Mouse (Mus musculus): ENCODE measurements around the gene Cebpb.

The Cebpb gene

DNA sequence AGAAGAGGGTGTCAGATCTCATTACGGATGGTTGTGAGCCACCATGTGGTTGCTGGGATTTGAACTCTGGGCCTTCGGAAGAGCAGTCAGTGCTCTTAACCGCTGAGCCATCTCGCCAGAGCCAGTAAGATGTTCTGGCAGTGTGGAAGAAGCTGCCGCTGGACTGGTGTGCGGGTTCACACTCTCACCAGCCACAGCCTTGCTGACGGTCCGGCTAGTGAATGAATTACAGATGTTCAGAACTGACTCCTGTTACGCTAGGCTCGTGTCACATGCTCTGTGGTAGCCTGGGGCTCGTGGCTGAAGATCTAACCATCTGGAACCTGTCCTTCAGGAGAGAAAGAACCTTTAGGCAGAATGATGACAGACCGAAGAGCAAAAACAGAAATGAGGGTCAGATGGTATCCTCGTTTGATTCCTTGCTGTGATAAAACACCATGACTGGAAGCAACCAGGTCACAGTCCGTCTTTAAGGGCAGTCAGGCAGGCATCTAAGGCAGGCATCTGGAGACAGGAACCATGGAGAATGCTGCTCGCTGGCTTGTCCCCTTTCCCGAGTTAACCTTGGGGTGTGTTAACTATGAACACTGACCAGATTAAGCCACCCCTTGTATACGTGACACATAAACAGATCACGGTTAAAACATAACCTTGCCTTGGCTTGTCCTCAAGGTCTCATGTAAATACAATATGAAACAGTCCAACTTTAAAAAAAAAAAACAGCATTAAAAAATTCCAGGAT is 22.6 kb upstream of the Cebpb start:
- peak; percentile 45 for DNase-seq

- DNase-seq = no peak
These were observed 20.3 kb upstream of the Cebpb start for GRCm38 (mm10) chr2:167668426-167668825.

GRCm38 (mm10) chr2:167669398-167669797 is 19.3 kb upstream of the Cebpb start:
- no peak for DNase-seq

DNA sequence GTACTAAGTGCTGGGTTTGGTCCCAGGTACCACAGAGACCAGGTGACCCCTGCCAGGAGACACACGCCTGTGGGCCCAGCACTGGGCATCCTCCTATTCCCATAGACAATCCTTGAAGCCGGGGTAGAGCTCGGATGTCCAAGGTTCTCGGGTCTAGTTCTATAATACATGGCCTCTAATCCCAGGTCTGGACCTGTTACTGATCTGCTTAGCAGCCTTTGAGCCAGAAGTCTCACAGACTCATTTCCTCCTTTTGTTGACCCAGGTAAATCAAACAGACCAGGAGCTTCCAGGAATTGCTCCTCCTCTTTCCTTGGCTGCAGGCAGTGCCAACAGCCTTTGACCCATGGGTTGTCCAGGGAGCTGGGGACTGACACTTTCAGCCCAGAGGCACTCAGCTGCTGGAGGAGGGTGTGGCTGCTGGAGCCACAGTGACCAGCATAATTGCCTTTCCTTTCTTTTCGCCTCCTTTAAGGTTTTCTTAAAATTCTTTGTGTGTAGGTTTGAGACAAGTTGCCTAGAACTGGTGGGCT is 17.5 kb upstream of the Cebpb start:
- peak; percentile 50 for DNase-seq

DNA sequence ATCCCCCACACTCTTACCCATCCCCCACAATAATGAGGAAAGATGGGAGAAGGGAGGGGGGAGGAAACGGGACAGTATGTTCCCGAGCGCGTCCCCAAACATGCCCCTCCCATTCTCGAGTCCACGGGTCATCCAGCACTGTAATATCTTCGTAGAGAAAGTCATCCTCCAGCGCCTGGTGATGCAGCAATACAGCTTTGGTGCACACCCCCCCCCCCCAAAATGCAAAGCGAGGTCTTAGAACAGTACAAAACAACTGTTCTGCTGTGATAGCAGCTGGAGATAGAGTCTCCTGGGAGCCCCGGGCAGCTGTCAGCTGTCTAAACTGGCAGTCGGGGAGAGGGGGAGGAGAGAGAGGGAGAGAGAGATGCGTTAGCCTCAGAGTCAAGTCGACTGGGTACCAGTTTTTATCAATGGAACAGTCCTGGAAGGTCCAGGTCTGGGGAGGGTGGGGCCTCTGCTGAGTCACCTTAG is 16.5 kb upstream of the Cebpb start:
- DNase-seq = peak; percentile 72

DNA sequence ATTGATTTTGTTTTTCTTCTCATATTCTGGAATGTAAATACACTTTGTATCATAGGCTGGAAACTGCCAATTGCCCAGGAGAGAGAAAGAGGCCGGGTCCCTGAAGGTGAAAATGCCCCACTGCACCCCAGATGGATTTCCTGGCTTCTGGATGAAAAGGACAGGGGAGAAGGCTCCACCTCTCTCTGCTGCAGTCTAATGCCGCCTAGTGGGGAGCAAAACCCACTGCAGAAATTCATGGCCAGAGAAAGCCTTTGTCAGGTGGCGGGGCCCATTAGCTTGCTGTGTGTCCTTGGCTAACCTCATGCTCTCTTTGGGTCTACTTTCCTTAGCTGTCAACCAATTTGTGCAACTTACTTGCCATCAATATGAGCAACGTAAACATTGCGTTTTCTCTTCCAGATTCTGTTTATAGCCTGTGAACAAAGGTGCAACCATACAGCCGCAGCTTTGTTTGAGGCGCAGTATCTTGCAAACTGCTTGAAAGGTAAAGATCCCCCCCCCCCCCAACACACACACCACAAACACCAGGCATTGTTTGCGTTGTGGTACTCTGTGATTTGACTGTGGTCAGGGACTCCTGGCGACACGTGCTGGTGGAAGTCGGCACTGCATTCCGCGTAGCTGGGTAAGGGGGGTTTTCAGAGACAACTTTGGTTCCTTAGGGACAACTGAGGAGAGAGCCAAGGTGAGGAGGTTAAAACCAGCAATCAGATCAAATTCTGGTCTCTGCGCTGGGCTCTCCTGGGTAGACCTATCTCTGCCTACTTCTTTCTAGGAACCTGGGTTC is 13.4 kb upstream of the Cebpb start:
- DNase-seq = peak; percentile 62

- DNase-seq = no peak
These were observed 10.1 kb upstream of the Cebpb start for GRCm38 (mm10) chr2:167678600-167678999.

- peak; percentile 88 for DNase-seq
These were observed 8.7 kb upstream of the Cebpb start for GRCm38 (mm10) chr2:167679902-167680430.

- DNase-seq = peak; percentile 80
These were observed 8.1 kb upstream of the Cebpb start for GRCm38 (mm10) chr2:167680657-167681056.

- DNase-seq = no peak
These were observed 5.0 kb upstream of the Cebpb start for GRCm38 (mm10) chr2:167683721-167684120.

DNA sequence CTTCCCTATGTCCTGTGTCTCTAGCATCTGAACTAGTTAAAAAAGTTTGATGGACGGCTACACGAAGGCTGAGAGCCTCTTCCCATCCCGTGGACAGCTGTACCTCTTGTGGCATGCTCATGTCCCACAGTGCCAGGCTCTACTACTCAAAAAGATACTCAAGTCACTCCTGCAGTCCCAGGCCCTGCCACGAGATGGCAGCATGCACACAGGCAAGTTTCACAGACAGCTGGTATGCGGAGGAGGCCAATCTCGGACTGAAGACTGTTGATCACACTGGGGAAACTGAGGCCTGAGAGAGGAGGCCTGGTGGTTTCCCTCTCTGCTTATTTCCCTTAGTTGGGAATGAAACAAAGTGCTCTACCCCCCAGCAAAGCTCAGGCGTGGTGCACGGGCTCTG is 3.6 kb upstream of the Cebpb start:
- peak; percentile 97 for DNase-seq

DNA sequence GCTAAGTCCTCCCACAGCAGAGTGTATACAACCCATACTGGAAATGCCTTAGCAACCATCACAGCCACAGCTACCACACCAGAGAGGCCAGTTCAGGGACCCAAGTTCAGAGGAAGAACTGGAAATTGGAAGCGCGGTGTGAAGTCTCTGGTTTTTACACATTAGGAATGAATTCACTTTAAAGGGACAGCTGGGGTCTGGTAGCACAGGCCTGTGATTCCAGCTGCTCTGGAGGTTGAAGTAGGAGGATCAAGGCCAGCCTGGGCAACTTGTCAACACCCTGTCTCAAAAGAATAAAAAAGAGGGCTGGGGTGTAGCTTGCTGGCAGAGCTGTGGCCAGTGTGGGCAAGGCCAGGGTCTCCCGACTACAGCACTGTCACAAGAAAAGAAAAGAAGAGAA is 2.9 kb upstream of the Cebpb start:
- DNase-seq = no peak

GRCm38 (mm10) chr2:167686382-167687249 is 2.1 kb upstream of the Cebpb start:
- no peak for DNase-seq

GRCm38 (mm10) chr2:167687250-167687586 is 1.5 kb upstream of the Cebpb start:
- DNase-seq = no peak

DNA sequence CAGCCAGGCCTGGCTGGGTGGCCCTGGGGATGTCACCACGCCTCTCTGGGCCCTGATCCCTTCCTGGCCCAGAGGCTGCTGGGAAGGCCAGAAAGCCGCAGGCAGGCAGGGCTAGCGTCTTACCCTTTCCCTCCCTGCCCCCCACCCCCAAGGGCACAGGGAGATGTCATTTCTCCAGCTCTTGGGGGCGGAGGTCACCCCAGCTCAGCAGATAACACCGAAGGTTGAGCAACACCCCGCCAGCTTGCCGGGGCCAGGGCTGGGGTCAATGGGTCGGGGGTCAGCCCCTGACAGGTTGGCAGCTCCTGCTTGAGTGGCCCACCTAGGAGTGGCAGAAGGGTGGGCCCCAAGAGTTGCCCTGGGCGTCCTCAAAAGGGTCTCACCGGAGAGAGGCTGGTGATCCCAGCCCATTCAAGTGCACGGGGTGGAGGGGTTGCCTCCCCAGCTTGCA is 1.0 kb upstream of the Cebpb start:
- DNase-seq = peak; percentile 58

GRCm38 (mm10) chr2:167688126-167688497 is 603 bp upstream of the Cebpb start:
- no peak for DNase-seq

DNA sequence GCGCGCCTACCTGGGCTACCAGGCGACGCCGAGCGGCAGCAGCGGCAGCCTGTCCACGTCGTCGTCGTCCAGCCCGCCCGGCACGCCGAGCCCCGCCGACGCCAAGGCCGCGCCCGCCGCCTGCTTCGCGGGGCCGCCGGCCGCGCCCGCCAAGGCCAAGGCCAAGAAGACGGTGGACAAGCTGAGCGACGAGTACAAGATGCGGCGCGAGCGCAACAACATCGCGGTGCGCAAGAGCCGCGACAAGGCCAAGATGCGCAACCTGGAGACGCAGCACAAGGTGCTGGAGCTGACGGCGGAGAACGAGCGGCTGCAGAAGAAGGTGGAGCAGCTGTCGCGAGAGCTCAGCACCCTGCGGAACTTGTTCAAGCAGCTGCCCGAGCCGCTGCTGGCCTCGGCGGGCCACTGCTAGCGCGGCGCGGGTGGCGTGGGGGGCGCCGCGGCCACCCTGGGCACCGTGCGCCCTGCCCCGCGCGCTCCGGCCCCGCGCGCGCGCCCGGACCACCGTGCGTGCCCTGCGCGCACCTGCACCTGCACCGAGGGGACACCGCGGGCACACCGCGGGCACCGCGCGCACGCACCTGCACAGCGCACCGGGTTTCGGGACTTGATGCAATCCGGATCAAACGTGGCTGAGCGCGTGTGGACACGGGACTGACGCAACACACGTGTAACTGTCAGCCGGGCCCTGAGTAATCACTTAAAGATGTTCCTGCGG is 945 bp downstream of the Cebpb start, which contains the start of gene Tmem189:
Gene Tmem189 (minus strand): TSS at position 322 of the 718 bp plus-strand sequence.
- DNase-seq = peak; percentile 73

DNA sequence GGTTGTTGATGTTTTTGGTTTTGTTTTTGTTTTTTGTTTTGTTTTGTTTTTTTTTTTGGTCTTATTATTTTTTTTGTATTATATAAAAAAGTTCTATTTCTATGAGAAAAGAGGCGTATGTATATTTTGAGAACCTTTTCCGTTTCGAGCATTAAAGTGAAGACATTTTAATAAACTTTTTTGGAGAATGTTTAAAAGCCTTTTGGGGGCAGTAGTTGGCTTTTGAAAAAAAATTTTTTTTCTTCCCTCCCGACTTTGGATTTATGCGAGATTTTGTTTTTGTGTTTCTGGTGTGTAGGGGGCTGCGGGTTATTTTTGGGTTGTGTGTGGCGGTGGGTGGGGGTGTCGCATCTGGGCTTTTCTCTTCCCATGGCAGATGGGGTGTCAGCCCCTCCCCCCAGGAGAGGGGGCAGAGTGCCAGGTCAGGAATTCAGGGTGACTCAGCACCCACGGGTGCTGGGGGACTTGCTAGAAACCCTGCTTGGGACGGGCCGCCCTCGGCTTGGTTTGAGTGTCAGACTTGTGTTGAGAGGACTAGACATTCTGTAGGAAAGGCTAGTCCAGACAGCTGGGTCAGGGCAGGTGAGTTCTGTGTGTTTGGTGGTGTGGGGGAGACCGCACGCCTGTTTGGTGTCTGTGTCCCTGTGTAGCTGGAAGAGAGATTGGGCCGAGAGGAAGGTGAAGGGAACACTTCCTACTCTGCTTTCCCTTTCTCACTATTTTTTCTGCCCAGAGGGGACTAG is 1.7 kb downstream of the Cebpb start:
- peak; percentile 66 for DNase-seq

DNA sequence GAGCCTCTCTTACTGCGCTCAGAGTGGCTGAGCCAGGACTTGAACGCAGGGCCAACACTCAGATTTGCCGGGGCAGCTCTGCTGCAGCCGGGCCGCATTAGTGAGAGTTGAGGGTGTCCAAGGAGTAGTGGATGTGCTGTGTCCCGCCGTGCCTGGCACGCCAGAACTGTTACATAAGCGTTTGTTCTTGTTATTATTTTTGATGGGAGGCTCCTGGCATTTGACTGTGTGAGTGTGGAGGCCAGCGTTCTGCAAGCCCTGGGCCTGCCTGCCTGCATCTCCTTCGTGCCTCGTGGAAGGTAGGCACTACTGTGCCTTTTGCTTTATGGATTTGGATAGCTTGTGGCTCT is 2.2 kb downstream of the Cebpb start:
- no peak for DNase-seq

DNA sequence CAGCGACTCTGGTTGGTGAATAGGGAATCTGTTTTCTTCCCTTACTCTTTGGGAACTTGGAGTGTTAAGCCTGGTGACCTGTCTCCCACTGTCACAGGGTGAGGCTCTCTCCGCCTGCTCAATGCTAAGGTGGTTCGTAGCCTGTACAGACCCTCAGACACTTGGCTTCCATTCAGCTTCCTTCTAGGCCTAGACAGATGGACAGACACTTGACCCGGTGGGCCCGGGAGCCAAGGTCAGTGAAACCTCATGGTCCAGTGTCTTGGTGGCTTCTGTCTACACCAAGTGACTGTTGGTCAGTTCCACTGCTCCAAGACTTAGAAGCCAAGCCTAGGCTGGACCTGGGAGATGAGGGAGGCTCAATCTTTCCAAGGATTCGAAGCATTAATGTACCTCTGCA is 2.7 kb downstream of the Cebpb start:
- DNase-seq = no peak
